8 mouse cellular contexts compared by ENCODE assay signal in the genomic region with DNA sequence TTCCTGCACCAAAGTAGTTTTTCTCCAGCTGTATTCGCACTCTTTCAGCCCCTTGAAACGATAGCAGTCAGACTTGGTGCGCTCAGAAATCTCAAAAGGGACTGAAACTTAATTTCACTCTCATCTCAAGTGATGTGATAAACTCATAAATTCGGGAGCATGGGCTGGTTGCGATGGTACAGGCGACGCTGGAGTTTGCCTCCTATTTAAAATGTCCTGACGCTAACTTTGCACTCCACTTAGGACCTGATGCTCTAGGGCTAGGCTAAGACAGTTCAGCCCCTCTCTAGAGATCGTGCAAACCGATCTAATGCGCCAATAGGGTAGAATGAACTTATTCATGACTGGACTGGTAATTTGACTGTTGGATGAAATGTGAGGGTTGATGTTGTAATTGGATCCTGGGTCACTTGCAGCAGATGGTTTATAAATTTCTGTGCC. TPM values are rescaled to one million over a fixed set of nuclear protein-coding genes. Genes with fewer than 3 reads are reported as not detected.
DNase-seq lines count a peak whose midpoint lies in the region; ATAC-seq and TF ChIP-seq lines count a peak whose summit lies in the region.

No protein-coding gene starts in this region.

- peak overlapping the region; percentile 86 for H3K4me3 ChIP-seq in thymus, adult 2 months (ENCODE audit: control insufficient read depth, insufficient read depth, low read length)
- H3K4me3 ChIP-seq in hindbrain, embryonic 14.5 days (replicated peaks; ENCODE audit: low read length), result peak overlapping the region; percentile 63
- H3K4me3 ChIP-seq in midbrain, embryonic 13.5 days (replicated peaks), result peak overlapping the region; percentile 86

- H3K9ac ChIP-seq in hindbrain, embryonic 14.5 days, result peak overlapping the region; percentile 93
- peak overlapping the region; percentile 88 for H3K9ac ChIP-seq in midbrain, embryonic 13.5 days (replicated peaks)

- H3K27ac ChIP-seq in thymus, adult 2 months (ENCODE audit: control insufficient read depth, insufficient read depth, low read length), result peak overlapping the region; percentile 97
- H3K27ac ChIP-seq in hindbrain, embryonic 14.5 days, result peak overlapping the region; percentile 99
- H3K27ac ChIP-seq in midbrain, embryonic 13.5 days, result peak overlapping the region; percentile 97

- H3K9me3 ChIP-seq in hindbrain, embryonic 14.5 days (ENCODE audit: control insufficient read depth, low read length), result no peaks in the 10 kb centered on the region
- no peaks in the 10 kb centered on the region for H3K9me3 ChIP-seq in midbrain, embryonic 13.5 days

- peak; percentile 50 for DNase-seq in CD4-positive, CD25-positive, alpha-beta regulatory T cell, adult 2 months (ENCODE audit: low read depth, low spot score)
- DNase-seq in thymus, adult 2 months, result peak; percentile 40
- no peak for DNase-seq in thymus, postnatal 4 days
- DNase-seq in hindbrain, embryonic 14.5 days (ENCODE audit: low spot score), result peak; percentile 45
- DNase-seq in cerebellum, adult 11-12 months, result no peak
- no peak for DNase-seq in cerebellum, adult 18-20 months

- TF ChIP-seq POLR2A in thymus, adult 2 months (IDR thresholded peaks at IDR 0.05; ENCODE audit: control insufficient read depth, extremely low read depth, insufficient read depth, low read length, poor library complexity), result no peak

- H3K4me1 ChIP-seq in thymus, adult 2 months (replicated peaks; ENCODE audit: control insufficient read depth, insufficient read depth, low read length), result peaks cover 6% of the 10 kb centered on the region; the same call in 1 of the 2 replicates
- peaks cover 23% of the 10 kb centered on the region for H3K4me1 ChIP-seq in hindbrain, embryonic 14.5 days (replicated peaks; ENCODE audit: control insufficient read depth, insufficient read depth, low read length)
- peaks cover 39% of the 10 kb centered on the region for H3K4me1 ChIP-seq in midbrain, embryonic 13.5 days (replicated peaks)

- WGBS in thymus, adult 2 months, result under 1% methylated on average over 11 of the region's 11 CpGs
- WGBS in hindbrain, embryonic 14.5 days, result under 1% methylated on average over 11 of the region's 11 CpGs
- under 1% methylated on average over 11 of the region's 11 CpGs for WGBS in midbrain, embryonic 13.5 days

- no peaks in the 10 kb centered on the region for H3K27me3 ChIP-seq in thymus, adult 2 months (ENCODE audit: control insufficient read depth, insufficient read depth, low read length)
- H3K27me3 ChIP-seq in hindbrain, embryonic 14.5 days (ENCODE audit: control insufficient read depth, insufficient read depth, low read length), result no peaks in the 10 kb centered on the region
- H3K27me3 ChIP-seq in midbrain, embryonic 13.5 days, result no peaks in the 10 kb centered on the region

- ATAC-seq in CD4-positive, CD25-positive, alpha-beta regulatory T cell, adult 4 months, result no peak
- ATAC-seq in hindbrain, embryonic 14.5 days (ENCODE audit: low FRiP score), result no peak
- ATAC-seq in midbrain, embryonic 13.5 days, result no peak

- H3K36me3 ChIP-seq in thymus, adult 2 months (ENCODE audit: control insufficient read depth, insufficient read depth, low read length), result no peaks in the 10 kb centered on the region
- no peaks in the 10 kb centered on the region for H3K36me3 ChIP-seq in hindbrain, embryonic 14.5 days (replicated peaks; ENCODE audit: control insufficient read depth, insufficient read depth)
- peaks cover 4% of the 10 kb centered on the region; the same call in 1 of the 2 replicates for H3K36me3 ChIP-seq in midbrain, embryonic 13.5 days

- no peak for TF ChIP-seq CTCF in thymus, adult 2 months (IDR thresholded peaks at IDR 0.05; ENCODE audit: borderline replicate concordance, control insufficient read depth, extremely low read depth, insufficient read depth, low read length, poor library complexity)

- peak overlapping the region; percentile 94 for H3K4me2 ChIP-seq in hindbrain, embryonic 14.5 days (replicated peaks)
- H3K4me2 ChIP-seq in midbrain, embryonic 13.5 days (replicated peaks), result peak overlapping the region; percentile 86

RNA-seq across cellular contexts. Expression of a gene that starts 0.4 kb away (rescaled TPM):
- 1 to 10 TPM in 1 of 2 experiments, under 1 TPM in 1; 0.99 to 2.3 TPM for polyA plus RNA-seq in CD4-positive, CD25-positive, alpha-beta regulatory T cell, adult 4 months (2017; shearing (Covaris generic))
- polyA plus RNA-seq in thymus, adult 2 months (2012; rRNA removed), result 0.52 and 1.00 TPM in 2 replicates
- 0.84 TPM in 1 of 2 replicates, not detected in the other for polyA plus RNA-seq in hindbrain, embryonic 14.5 days (2014; fragmentation: Nextera tagmentation; extraction: Ambion mirVana)
- 0.80 and 1.1 TPM in 2 replicates for polyA plus RNA-seq in midbrain, embryonic 13.5 days (2015; fragmentation: Nextera tagmentation; extraction: Ambion mirVana)

RNA-seq across cellular contexts. Expression of a gene that starts 1.3 kb away (rescaled TPM):
- polyA plus RNA-seq in CD4-positive, CD25-positive, alpha-beta regulatory T cell, adult 4 months (2017; shearing (Covaris generic)), result 10 to 100 TPM; 53.5 to 69.1 TPM
- polyA plus RNA-seq in thymus, adult 2 months (2012; rRNA removed), result 67.0 and 89.4 TPM in 2 replicates
- 76.9 and 79.1 TPM in 2 replicates for polyA plus RNA-seq in hindbrain, embryonic 14.5 days (2014; fragmentation: Nextera tagmentation; extraction: Ambion mirVana)
- polyA plus RNA-seq in midbrain, embryonic 13.5 days (2015; fragmentation: Nextera tagmentation; extraction: Ambion mirVana), result 135 and 136 TPM in 2 replicates

RNA-seq across cellular contexts. Expression of a gene that starts 32.6 kb away (rescaled TPM):
- polyA plus RNA-seq in CD4-positive, CD25-positive, alpha-beta regulatory T cell, adult 4 months (2017; shearing (Covaris generic)), result 10 to 100 TPM in 1 of 2 experiments, 1 to 10 TPM in 1; 7.8 to 12.6 TPM
- 125 and 128 TPM in 2 replicates for polyA plus RNA-seq in thymus, adult 2 months (2012; rRNA removed)
- 30.6 and 32.6 TPM in 2 replicates for polyA plus RNA-seq in hindbrain, embryonic 14.5 days (2014; fragmentation: Nextera tagmentation; extraction: Ambion mirVana)
- 22.6 and 25.9 TPM in 2 replicates for polyA plus RNA-seq in midbrain, embryonic 13.5 days (2015; fragmentation: Nextera tagmentation; extraction: Ambion mirVana)

RNA-seq across cellular contexts. Expression of a gene that starts 48.5 kb away (rescaled TPM):
- 1 to 10 TPM; 5.0 to 8.1 TPM for polyA plus RNA-seq in CD4-positive, CD25-positive, alpha-beta regulatory T cell, adult 4 months (2017; shearing (Covaris generic))
- polyA plus RNA-seq in thymus, adult 2 months (2012; rRNA removed), result 408 and 419 TPM in 2 replicates
- 22.3 and 24.4 TPM in 2 replicates for polyA plus RNA-seq in hindbrain, embryonic 14.5 days (2014; fragmentation: Nextera tagmentation; extraction: Ambion mirVana)
- polyA plus RNA-seq in midbrain, embryonic 13.5 days (2015; fragmentation: Nextera tagmentation; extraction: Ambion mirVana), result 11.0 and 12.5 TPM in 2 replicates

Comparison
In these comparisons a context has a peak if more than half of its experiments do, and no peak if none do; other contexts are left out.
1. DNase-seq: peak in CD4-positive, CD25-positive, alpha-beta regulatory T cell, adult 2 months (single experiment), thymus, adult 2 months (single experiment) and hindbrain, embryonic 14.5 days (single experiment); none in thymus, postnatal 4 days (single experiment), cerebellum, adult 11-12 months (single experiment) and cerebellum, adult 18-20 months (0 of 2).
2. Peak in every context shown above with its lines, with median percentiles within 50 percentile points of each other: H3K27ac ChIP-seq and H3K4me3 ChIP-seq.